Mouse (Mus musculus) spleen, adult 2 months (tissue): ENCODE data around the gene Usp47.

ENCODE experiments used
- CTCF ChIP-seq: fragments of 200-500 bp; IDR thresholded peaks from 2 replicates; pipeline ENCODE4 v1.5.1; 2011; ENCODE audit warnings: mild to moderate bottlenecking, inconsistent platforms; ENCODE audit not compliant: insufficient read depth, insufficient read length, insufficient replicate concordance; ENCODE audit errors: extremely low read depth
- POLR2A ChIP-seq: fragments of 200-500 bp; IDR thresholded peaks from 2 replicates; pipeline ENCODE4 v1.6.1; 2011; ENCODE audit warnings: low read depth, low read length, inconsistent platforms

DNA sequence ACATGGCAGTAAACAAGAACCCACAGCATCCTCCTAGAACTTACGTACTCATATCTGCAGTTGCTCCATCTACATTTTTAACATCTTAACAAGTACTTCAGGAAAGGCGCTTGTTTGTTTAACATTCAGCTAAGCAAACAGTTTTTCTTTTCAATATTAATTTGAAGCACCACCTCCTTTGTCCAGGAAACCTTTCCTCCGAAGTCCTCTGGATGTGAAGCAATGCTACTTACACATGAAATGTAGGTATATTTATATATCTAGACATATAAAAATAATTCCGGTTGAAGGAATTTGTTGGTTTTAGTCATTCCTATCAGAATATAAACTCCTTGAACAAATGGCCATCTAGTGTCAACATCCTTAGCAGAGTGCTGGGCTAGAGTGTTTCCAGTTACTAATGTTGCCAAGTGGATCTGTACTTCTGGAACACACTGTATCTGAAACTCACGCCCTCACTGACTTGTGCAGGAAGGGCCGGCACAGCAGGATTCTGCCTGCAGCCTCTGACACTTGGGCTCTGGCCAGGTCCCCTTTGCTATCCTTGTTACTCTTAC is 10.6 kb upstream of the Usp47 start:
- no peak for TF ChIP-seq CTCF
- TF ChIP-seq POLR2A: no peak
